Mouse (Mus musculus): Measurements from ENCODE around the gene Ddx17. TPM values are rescaled to one million over a fixed set of nuclear protein-coding genes. Genes with fewer than 3 reads are reported as not detected.
A peak's percentile ranks its signal among the peaks of the same experiment; 100 is the strongest.

The Ddx17 gene
- polyA plus RNA-seq, 1 experiment: 49.6 TPM

DNA sequence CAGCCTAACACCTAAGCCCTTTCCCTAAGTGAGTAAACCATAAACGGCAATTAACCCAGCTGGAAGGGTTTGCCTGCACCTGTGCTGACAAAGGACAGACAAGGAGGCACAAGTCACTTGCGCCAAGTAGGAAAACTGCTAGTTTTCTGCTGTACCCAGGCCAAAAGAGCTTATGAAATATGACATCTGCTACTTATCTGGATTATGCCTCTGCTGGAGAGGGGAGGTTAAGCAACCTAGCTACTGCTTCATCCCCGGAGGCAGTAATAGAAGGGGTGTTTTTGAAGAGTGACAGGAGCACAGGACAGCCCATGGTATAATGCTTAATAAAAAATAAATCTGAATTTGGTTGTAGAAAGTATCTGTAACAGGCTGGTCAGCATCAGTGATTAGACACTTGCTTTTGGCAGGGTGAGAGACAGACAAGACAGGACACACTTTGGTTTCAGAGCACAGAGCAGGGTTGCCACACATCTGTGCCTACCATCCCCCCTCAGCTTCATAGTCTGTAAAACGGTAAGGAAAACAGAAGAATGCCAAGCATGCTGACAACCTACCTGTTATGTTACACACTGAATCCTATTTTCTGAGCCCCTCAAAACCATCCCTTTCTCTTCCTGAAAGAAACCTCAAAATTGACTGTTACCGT, 18.4 kb downstream of the Ddx17 start:
- no peak overlapping the region for H3K27ac ChIP-seq (replicated peaks; ENCODE audit: low read depth, low read length)
- no peak overlapping the region for H3K4me3 ChIP-seq (ENCODE audit: insufficient read depth, low read depth, low read length)
- H3K4me1 ChIP-seq (ENCODE audit: control insufficient read depth, insufficient read depth, insufficient read length, low read length): no peaks in the 10 kb centered on the region

GRCm38 (mm10) chr15:79527192-79527591, 19.3 kb downstream of the Ddx17 start:
- Histone ChIP-seq H3K4me1 (ENCODE audit: control insufficient read depth, insufficient read depth, insufficient read length, low read length) (no peaks in the 10 kb centered on the region), H3K27ac (replicated peaks; ENCODE audit: low read depth, low read length) (no peak overlapping the region), H3K4me3 (ENCODE audit: insufficient read depth, low read depth, low read length) (no peak overlapping the region)

DNA sequence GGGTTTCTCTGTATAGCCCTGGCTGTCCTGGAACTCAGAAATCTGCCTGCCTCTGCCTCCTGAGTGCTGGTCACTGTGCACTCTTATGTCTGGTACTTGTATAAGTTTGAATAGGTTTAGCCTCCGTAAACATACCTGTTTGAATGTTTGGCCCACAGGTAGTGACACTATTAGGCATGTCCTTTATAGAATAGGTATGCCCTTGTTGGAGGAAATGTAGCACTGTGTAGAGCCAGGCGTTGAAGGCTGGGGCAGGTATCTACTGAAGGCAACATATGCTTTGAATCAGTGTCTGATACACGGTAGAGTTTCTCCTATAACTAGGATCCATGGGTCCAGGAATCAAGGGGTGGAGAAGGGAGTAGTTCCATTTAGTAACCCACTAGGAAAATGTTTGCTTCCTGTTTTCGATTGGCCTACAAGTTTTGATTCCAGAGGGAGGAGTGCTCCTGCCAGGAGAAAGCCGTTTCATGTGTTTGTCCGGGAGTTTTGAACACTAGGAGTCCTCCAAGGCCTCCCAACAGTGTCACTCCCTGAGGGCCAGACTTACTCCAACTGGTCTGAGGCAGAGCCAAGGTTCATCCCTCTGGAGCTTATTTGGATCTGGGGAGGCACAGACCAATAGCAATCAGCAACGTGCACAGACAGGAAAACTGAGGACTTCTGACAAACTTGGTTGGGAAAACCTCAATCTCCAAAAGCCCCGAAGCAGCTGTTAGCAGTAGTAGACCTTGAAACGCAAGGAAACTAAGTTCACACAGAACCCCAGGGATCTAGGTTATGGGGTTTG, 20.4 kb downstream of the Ddx17 start:
- H3K4me1 ChIP-seq (ENCODE audit: control insufficient read depth, insufficient read depth, insufficient read length, low read length): no peaks in the 10 kb centered on the region
- H3K4me3 ChIP-seq (ENCODE audit: insufficient read depth, low read depth, low read length): no peak overlapping the region
- H3K27ac ChIP-seq (replicated peaks; ENCODE audit: low read depth, low read length): no peak overlapping the region

DNA sequence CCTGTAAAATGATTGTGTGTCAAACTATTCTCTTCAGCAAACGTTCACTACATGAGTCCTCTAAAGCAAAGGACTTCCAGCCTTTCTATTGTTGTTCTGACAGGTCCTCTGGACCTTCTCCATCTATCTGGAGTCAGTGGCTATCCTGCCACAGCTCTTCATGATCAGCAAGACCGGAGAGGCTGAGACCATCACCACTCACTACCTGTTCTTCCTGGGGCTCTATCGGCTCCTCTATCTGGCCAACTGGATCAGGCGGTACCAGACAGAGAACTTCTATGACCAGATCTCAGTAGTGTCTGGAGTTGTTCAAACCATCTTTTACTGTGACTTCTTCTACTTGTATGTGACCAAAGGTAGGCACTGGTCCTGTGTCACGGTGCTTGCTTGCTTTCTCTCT, 21.0 kb downstream of the Ddx17 start:
- Histone ChIP-seq H3K4me1 (ENCODE audit: control insufficient read depth, insufficient read depth, insufficient read length, low read length) (no peaks in the 10 kb centered on the region), H3K27ac (replicated peaks; ENCODE audit: low read depth, low read length) (no peak overlapping the region), H3K4me3 (ENCODE audit: insufficient read depth, low read depth, low read length) (no peak overlapping the region)

GRCm38 (mm10) chr15:79519400-79520220, 26.9 kb downstream of the Ddx17 start:
- Histone ChIP-seq H3K4me3 (ENCODE audit: insufficient read depth, low read depth, low read length) (no peak overlapping the region), H3K27ac (replicated peaks; ENCODE audit: low read depth, low read length) (no peak overlapping the region), H3K4me1 (ENCODE audit: control insufficient read depth, insufficient read depth, insufficient read length, low read length) (peaks cover 3% of the 10 kb centered on the region)

DNA sequence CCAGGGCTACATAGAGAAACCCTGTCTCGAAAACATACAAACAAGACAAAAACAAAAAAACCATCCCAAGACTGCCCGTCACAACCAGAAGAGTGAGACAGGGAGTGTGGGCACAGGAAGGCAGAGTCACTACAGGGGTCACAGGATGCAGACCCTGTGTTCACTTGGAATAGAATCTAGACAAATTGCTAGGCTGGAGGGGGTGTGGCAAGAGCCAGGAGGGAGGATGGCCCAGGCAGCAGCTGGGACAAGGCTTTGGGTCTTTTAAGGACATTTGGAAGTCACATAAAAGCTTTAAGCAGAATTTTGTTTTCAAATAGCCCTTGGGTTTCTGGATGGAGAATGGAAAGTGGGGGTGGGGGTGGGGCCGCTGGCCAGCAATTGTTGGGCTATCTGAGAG, 28.0 kb downstream of the Ddx17 start:
- H3K4me3 ChIP-seq (ENCODE audit: insufficient read depth, low read depth, low read length): no peak overlapping the region
- peaks cover 3% of the 10 kb centered on the region for H3K4me1 ChIP-seq (ENCODE audit: control insufficient read depth, insufficient read depth, insufficient read length, low read length)
- no peak overlapping the region for H3K27ac ChIP-seq (replicated peaks; ENCODE audit: low read depth, low read length)

- H3K4me3 ChIP-seq (ENCODE audit: insufficient read depth, low read depth, low read length): peak overlapping the region; percentile 69; the same call in 1 of the 2 replicates
Observed at GRCm38 (mm10) chr15:79517710-79518109, 28.8 kb downstream of the Ddx17 start.

DNA sequence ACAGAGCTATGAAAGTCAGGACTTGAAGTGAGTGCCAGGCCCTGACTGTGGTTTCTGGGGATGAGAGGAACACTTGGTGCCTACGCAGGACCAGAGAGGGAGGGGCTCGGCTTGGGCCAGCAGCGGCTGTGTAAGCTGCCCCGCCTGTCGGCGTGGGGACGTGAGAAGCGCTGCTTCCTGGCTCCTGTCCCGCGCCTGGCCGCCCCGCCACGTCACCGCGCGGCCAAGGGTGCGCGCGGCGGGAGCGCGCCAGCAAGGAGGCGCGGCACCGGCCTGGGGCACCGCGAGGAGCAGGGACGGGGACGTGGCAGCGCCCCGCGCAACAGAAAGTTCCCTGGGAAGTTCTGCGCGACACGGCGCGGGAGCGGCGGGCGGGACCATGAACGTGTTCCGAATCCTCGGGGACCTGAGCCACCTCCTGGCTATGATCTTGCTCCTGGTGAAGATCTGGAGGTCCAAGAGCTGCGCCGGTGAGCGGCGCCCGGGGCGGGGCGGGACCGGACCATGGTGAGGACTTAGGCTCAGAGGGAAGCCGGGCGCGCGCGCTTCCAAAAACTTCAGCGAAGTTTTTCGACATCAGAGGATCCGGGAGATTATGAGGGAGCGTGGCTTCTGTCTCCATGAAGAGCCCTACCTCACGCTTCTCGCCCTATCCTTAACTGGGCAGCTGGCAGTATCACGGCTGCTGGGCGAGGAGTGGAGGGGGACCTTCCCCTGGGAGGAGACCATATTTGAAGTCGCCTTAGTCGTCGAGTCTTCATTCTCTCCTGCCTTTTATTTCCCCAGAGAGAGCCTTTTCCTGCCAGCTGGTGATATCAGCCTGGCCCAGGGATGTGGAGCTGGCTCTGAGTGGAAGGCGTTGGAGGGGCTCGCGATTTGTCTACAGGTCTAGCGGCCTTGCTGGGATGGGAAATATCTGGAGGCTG, 30.1 kb downstream of the Ddx17 start, which contains the start of gene Kdelr3:
TSS of gene Kdelr3 (plus strand) at position 241 of the 926 bp plus-strand sequence.
- H3K27ac ChIP-seq (replicated peaks; ENCODE audit: low read depth, low read length): no peak within 1 kb of the TSS
- peak within 1 kb of the TSS; percentile 69 for H3K4me3 ChIP-seq (ENCODE audit: insufficient read depth, low read depth, low read length)

More at GRCm38 (mm10) chr15:79517710-79518109, 28.8 kb downstream of the Ddx17 start:
- Histone ChIP-seq H3K27ac (replicated peaks; ENCODE audit: low read depth, low read length) (no peak overlapping the region), H3K4me1 (ENCODE audit: control insufficient read depth, insufficient read depth, insufficient read length, low read length) (peaks cover 3% of the 10 kb centered on the region)

DNA sequence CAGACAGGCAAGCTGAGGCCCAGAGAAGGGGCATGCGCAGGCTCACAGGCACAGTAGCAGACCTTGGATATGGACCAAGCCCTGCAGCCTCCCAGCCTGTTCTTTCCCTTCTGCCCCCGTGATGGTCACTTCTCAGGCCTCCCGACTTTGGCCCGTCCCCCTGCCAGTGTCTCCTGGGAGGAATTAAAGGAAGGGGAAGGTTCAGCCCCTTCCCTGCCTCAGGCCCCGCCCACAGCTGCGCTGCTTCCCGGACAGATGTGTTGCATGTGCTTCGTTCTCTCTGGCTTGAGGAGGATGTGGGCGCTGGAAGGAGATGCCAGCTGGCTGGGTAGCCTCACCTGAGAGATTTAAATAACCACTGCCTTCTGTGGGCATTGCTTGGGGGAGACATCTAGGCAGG, 32.6 kb downstream of the Ddx17 start:
- Histone ChIP-seq H3K27ac (replicated peaks; ENCODE audit: low read depth, low read length) (no peak overlapping the region), H3K4me3 (ENCODE audit: insufficient read depth, low read depth, low read length) (no peak overlapping the region), H3K4me1 (ENCODE audit: control insufficient read depth, insufficient read depth, insufficient read length, low read length) (peaks cover 3% of the 10 kb centered on the region)

More for the DNA sequence above, 30.1 kb downstream of the Ddx17 start, which contains the start of gene Kdelr3:
- peaks cover 3% of the 10 kb centered on the region for H3K4me1 ChIP-seq (ENCODE audit: control insufficient read depth, insufficient read depth, insufficient read length, low read length)

DNA sequence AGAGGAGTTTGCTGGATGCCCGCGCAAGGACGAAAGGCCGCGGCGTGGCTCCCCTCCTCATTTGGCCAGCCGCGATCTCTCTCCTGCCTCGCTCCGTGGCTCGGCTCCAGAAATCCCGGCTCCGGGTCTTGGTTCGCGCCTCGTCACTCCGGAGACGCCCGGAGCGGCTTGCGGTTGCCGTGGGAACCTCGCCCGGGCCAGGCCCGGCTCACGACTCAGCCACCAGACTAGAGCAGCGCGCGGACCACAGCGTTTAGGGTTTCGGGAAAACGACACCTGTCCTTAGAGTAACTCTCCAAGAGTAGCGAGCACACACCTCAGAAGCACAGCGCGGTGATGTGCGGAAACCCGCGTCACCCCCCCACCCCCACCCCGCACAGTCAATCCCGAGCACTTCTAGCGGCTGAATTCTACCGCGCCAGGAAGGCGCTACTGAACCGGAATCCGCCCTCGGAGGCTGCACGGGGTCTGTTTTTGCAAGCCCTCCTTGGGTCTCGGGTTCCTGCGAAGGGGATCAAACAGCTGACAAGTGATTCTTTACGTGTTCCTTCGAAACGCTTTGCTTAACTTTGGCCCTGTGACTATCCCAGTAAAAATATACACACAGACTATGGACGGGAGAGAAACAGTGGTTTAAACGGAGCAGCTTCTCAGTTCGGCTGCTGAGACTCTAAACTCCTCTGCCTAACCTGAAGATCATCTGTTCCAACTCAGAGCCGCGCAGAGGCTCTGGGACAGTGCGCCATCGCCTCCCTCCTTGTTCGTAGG, 34.8 kb downstream of the Ddx17 start:
- Histone ChIP-seq H3K4me3 (ENCODE audit: insufficient read depth, low read depth, low read length) (peak overlapping the region; percentile 35), H3K27ac (replicated peaks; ENCODE audit: low read depth, low read length) (no peak overlapping the region), H3K4me1 (ENCODE audit: control insufficient read depth, insufficient read depth, insufficient read length, low read length) (peaks cover 1% of the 10 kb centered on the region; the same call in 1 of the 2 replicates)

- Histone ChIP-seq H3K27ac (replicated peaks; ENCODE audit: low read depth, low read length) (no peak overlapping the region), H3K4me3 (ENCODE audit: insufficient read depth, low read depth, low read length) (no peak overlapping the region), H3K4me1 (ENCODE audit: control insufficient read depth, insufficient read depth, insufficient read length, low read length) (no peaks in the 10 kb centered on the region)
Observed at GRCm38 (mm10) chr15:79510425-79510824, 36.1 kb downstream of the Ddx17 start.

DNA sequence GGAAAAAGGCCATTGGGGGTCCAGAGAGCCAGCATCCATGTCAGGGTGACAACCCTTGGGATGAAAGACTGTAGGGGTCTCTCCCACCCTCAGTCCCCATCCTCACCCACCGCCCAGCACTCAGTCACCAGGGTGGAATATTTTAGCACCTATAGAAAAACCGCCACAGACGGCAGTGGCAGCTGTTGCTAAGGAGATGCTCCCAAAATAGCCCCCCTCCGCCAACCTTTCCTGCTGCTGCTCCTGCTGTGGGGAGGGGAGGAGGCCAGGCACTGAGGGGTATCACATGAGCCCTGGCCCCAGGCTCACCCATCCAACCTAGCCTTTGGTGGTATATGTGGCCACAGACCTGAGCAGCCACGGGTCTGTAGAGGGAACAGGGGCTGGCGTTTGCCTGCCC, 36.5 kb downstream of the Ddx17 start:
- Histone ChIP-seq H3K27ac (replicated peaks; ENCODE audit: low read depth, low read length) (no peak overlapping the region), H3K4me3 (ENCODE audit: insufficient read depth, low read depth, low read length) (no peak overlapping the region), H3K4me1 (ENCODE audit: control insufficient read depth, insufficient read depth, insufficient read length, low read length) (no peaks in the 10 kb centered on the region)

DNA sequence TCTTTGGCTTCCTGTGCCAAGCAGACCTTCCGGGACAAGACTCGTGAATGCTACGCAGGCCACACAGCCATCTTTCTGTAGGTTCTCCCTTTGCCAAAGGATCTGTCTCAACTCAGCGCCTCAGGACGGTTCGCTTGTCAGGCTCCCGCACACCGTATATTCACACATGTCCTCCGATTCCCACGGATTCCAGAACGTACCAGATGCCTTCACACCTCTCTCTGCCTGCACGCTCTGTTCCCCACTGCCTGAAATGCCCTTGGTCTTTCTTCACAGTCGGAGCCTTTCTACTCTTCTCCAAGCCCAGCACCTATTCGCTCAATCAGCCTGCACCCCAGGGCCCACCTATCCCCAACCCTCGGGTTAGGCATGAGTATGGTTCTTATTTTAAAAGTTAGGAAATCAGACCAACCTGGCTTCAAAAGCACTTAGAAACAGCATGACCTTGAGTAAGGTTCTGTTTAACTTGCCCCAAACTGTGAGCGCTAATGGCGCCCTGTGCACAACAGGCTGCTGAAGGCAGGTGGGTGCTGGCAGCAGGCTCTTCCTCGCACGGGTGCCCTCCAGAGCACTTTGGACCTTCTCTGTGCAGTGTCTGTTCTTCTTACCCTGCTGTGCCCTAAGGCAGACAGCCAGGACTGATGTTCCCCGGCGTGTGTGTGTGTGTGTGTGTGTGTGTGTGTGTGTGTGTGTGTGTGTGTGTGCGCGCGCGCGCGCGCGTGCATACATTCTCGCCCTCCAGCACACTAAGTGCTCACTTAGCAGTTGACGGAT, 39.3 kb downstream of the Ddx17 start:
- no peak overlapping the region for H3K27ac ChIP-seq (replicated peaks; ENCODE audit: low read depth, low read length)

More for the DNA sequence above, 39.3 kb downstream of the Ddx17 start:
- no peaks in the 10 kb centered on the region for H3K4me1 ChIP-seq (ENCODE audit: control insufficient read depth, insufficient read depth, insufficient read length, low read length)
- no peak overlapping the region for H3K4me3 ChIP-seq (ENCODE audit: insufficient read depth, low read depth, low read length)

Measured in brown adipose tissue, adult 24 weeks (tissue).